Mouse (Mus musculus) CH12.LX (cell line): ENCODE measurements at regions not wholly inside any gene's neighbourhood (a gene's known extent, or its start where the extent isn't known, plus 50 kb on each side); places are given as distances from the start of the nearest gene placed in this dataset.
A peak's percentile ranks its signal among the peaks of the same experiment; 100 is the strongest.

Source experiments
- DNase-seq: peaks from one replicate; pipeline ENCODE4 v3.0.0-alpha.2; 2013; ENCODE audit errors: extremely low read depth
- H3K27ac ChIP-seq: 2 replicates; pipeline ENCODE4 v1.5.1; 2012; ENCODE audit warnings: low read depth, mild to moderate bottlenecking, control low read depth, moderate library complexity; ENCODE audit not compliant: insufficient read depth
- H3K27me3 ChIP-seq: replicated peaks from 2 replicates; pipeline ENCODE3; 2012; ENCODE audit warnings: inconsistent platforms
- H3K36me3 ChIP-seq, 2 experiments: replicated peaks in 1 of 2; 2 replicates each; pipeline versions ENCODE3 to v1.6.1; 2012; ENCODE audit warnings: inconsistent platforms in 1 of 2, low read length in 1 of 2, mild to moderate bottlenecking in 1 of 2, mixed read lengths in 1 of 2, moderate library complexity in 1 of 2; ENCODE audit not compliant: control insufficient read depth in 1 of 2, insufficient read depth in 1 of 2
- H3K4me1 ChIP-seq, 2 experiments: 2 replicates each; pipeline ENCODE4 v1.6.1; 2012; ENCODE audit warnings: inconsistent platforms in 1 of 2, moderate library complexity in 1 of 2; ENCODE audit not compliant: insufficient read depth in 2 of 2, control insufficient read depth in 1 of 2
- H3K4me2 ChIP-seq: 2 replicates; pipeline ENCODE4 v1.6.1; 2012; ENCODE audit warnings: low read depth, mild to moderate bottlenecking, control low read depth; ENCODE audit not compliant: poor library complexity, insufficient read depth, severe bottlenecking
- H3K4me3 ChIP-seq, 3 experiments: fragments of 150-350 bp in 1 of 3; sonication (generic) in 1 of 3; replicated peaks in 1 of 3; 2 replicates each; pipeline versions ENCODE3 to v1.5.1; 2011 to 2012; ENCODE audit warnings: low read depth in 2 of 3, low read length in 2 of 3, mild to moderate bottlenecking in 2 of 3, moderate library complexity in 2 of 3, control low read depth in 1 of 3, improper control_type of control experiment in 1 of 3, inconsistent platforms in 1 of 3, mixed read lengths in 1 of 3; ENCODE audit not compliant: poor library complexity in 1 of 3
- H3K79me2 ChIP-seq: replicated peaks from 2 replicates; pipeline ENCODE4 v1.6.1; 2012; ENCODE audit warnings: mild to moderate bottlenecking, moderate library complexity; ENCODE audit not compliant: control insufficient read depth, poor library complexity, insufficient read depth, severe bottlenecking; ENCODE audit errors: extremely low read depth
- H3K9ac ChIP-seq: 2 replicates; pipeline ENCODE4 v1.6.1; 2012; ENCODE audit warnings: low read depth, mild to moderate bottlenecking, control low read depth, moderate library complexity; ENCODE audit not compliant: insufficient read depth
- H3K9me3 ChIP-seq: replicated peaks from 2 replicates; pipeline ENCODE3; 2012; ENCODE audit warnings: low read length, inconsistent platforms, mixed read lengths
- CTCF ChIP-seq, 2 experiments: IDR thresholded peaks in 1 of 2; conservative IDR thresholded peaks in 1 of 2; 2 replicates each; pipeline ENCODE4 v1.5.1; 2011 to 2012; ENCODE audit warnings: low read depth in 2 of 2, low read length in 2 of 2, improper control_type of control experiment in 1 of 2, inconsistent platforms in 1 of 2, mild to moderate bottlenecking in 1 of 2, moderate library complexity in 1 of 2
- EP300 ChIP-seq: IDR thresholded peaks from 2 replicates; pipeline ENCODE4 v1.6.1; 2011; ENCODE audit warnings: low read length, improper control_type of control experiment
- ETS1 ChIP-seq: conservative IDR thresholded peaks from 2 replicates; pipeline ENCODE4 v1.6.1; 2012; ENCODE audit warnings: low read depth, mild to moderate bottlenecking, inconsistent platforms, low read length, improper control_type of control experiment, moderate library complexity
- IRF4 ChIP-seq: IDR thresholded peaks from 2 replicates; pipeline ENCODE4 v1.6.1; 2014; ENCODE audit warnings: low read depth, mild to moderate bottlenecking, inconsistent platforms, low read length, improper control_type of control experiment
- KAT2A ChIP-seq: IDR thresholded peaks from 2 replicates; pipeline ENCODE4 v1.6.1; 2012; ENCODE audit warnings: low read length, improper control_type of control experiment, inconsistent platforms; ENCODE audit not compliant: insufficient replicate concordance
- MAX ChIP-seq: IDR thresholded peaks from 2 replicates; pipeline ENCODE4 v1.6.1; 2011; ENCODE audit warnings: low read length, improper control_type of control experiment
- MYC ChIP-seq: IDR thresholded peaks from 2 replicates; pipeline ENCODE4 v1.6.1; 2011; ENCODE audit warnings: low read depth, mild to moderate bottlenecking, improper control_type of control experiment, low read length
- NELFE ChIP-seq: IDR thresholded peaks from 2 replicates; pipeline ENCODE4 v1.6.1; 2011; ENCODE audit warnings: low read depth, low read length, improper control_type of control experiment
- NRF1 ChIP-seq: IDR thresholded peaks from 2 replicates; pipeline ENCODE4 v1.6.1; 2014; ENCODE audit warnings: low read depth, mild to moderate bottlenecking, inconsistent platforms, low read length, improper control_type of control experiment, moderate library complexity
- RCOR1 ChIP-seq: conservative IDR thresholded peaks from 2 replicates; pipeline ENCODE4 v1.6.1; 2012; ENCODE audit warnings: low read depth, mild to moderate bottlenecking, inconsistent platforms, low read length, improper control_type of control experiment
- SIN3A ChIP-seq: IDR thresholded peaks from 2 replicates; pipeline ENCODE4 v1.6.1; 2012; ENCODE audit warnings: low read length, improper control_type of control experiment, inconsistent platforms
- SMC3 ChIP-seq: IDR thresholded peaks from 2 replicates; pipeline ENCODE4 v1.6.1; 2011; ENCODE audit warnings: low read depth, low read length, improper control_type of control experiment
- TBP ChIP-seq: conservative IDR thresholded peaks from 2 replicates; pipeline ENCODE4 v1.6.1; 2011; ENCODE audit warnings: low read depth, low read length, improper control_type of control experiment
- TCF12 ChIP-seq: IDR thresholded peaks from 2 replicates; pipeline ENCODE4 v1.6.1; 2014; ENCODE audit warnings: low read depth, mild to moderate bottlenecking, inconsistent platforms, low read length, improper control_type of control experiment
- USF2 ChIP-seq: conservative IDR thresholded peaks from 2 replicates; pipeline ENCODE4 v1.6.1; 2011; ENCODE audit warnings: low read depth, low read length, improper control_type of control experiment
- ZC3H11A ChIP-seq: IDR thresholded peaks from 2 replicates; pipeline ENCODE4 v1.6.1; 2012; ENCODE audit warnings: low read depth, mild to moderate bottlenecking, inconsistent platforms, low read length, improper control_type of control experiment
- ZNF384 ChIP-seq: IDR thresholded peaks from 2 replicates; pipeline ENCODE4 v1.6.1; 2012; ENCODE audit warnings: low read depth, low read length, improper control_type of control experiment, inconsistent platforms
- dilution Hi-C: fragments of 300-500 bp; cut with MboI; formaldehyde crosslinking; loops from 2 replicates; pipeline ENCODE4 v1.14.3; 2020; ENCODE audit warnings: low sequenced_read_pairs; ENCODE audit not compliant: extremely low pct_unique_long_range_greater_than_20kb, extremely low pct_ligation_motif_present
- in situ Hi-C: fragments of 300-500 bp; cut with MboI; formaldehyde crosslinking; loops from 3 replicates; pipeline ENCODE4 v1.14.3; 2019; ENCODE audit warnings: low sequenced_read_pairs, low pct_ligation_motif_present, low pct_unique_long_range_greater_than_20kb, mixed read lengths

GRCm38 (mm10) chr4:106163220-106163619 lies 152.8 kb upstream of the Usp24 start:
- H3K27ac ChIP-seq = no peak overlapping the region
- H3K4me3 ChIP-seq = no peak overlapping the region
- no peaks in the 10 kb centered on the region for H3K36me3 ChIP-seq
- H3K4me2 ChIP-seq = no peak overlapping the region
- peaks cover 4% of the 10 kb centered on the region for H3K9me3 ChIP-seq
- H3K27me3 ChIP-seq = peaks cover 3% of the 10 kb centered on the region
- in situ Hi-C loops (no loop called here), dilution Hi-C loops (no loop called here)
- TF ChIP-seq IRF4 (no peak), USF2 (no peak), SMC3 (no peak), TBP (no peak), NELFE (no peak), ZNF384 (no peak), MAX (no peak), MYC (no peak), ZC3H11A (no peak), NRF1 (no peak), CTCF (conservative IDR thresholded peaks at IDR 0.05 in 1 of 2, IDR thresholded peaks at IDR 0.05 in 1 of 2; ENCODE audit: low read depth in 2 of 2, low read length in 2 of 2) (no peak), KAT2A (no peak)
- no peak overlapping the region for H3K9ac ChIP-seq
- no peaks in the 10 kb centered on the region for H3K79me2 ChIP-seq
- peaks cover 0 to 7% of the 10 kb centered on the region in 2 experiments; a peak in 2 of 4 replicates for H3K4me1 ChIP-seq
- no peak for DNase-seq

GRCm38 (mm10) chr4:106167716-106168115 lies 148.3 kb upstream of the Usp24 start:
- peaks cover 4% of the 10 kb centered on the region for H3K9me3 ChIP-seq
- TF ChIP-seq EP300 = no peak
- no peak for DNase-seq

GRCm38 (mm10) chr4:106168741-106169140 lies 147.3 kb upstream of the Usp24 start:
- Histone ChIP-seq H3K27ac (no peak overlapping the region), H3K4me3 (no peak overlapping the region), H3K4me1 (peaks cover 0 to 24% of the 10 kb centered on the region in 2 experiments; a peak in 2 of 4 replicates), H3K27me3 (no peaks in the 10 kb centered on the region), H3K4me2 (peak overlapping the region; percentile 15; the same call in 1 of the 2 replicates), H3K36me3 (no peaks in the 10 kb centered on the region), H3K79me2 (no peaks in the 10 kb centered on the region), H3K9me3 (peaks cover 4% of the 10 kb centered on the region), H3K9ac (no peak overlapping the region)
- dilution Hi-C loops = no loop called here
- TF ChIP-seq TCF12 = no peak
- TF ChIP-seq EP300 = peak; percentile 59
- TF ChIP-seq ETS1 = no peak
- TF ChIP-seq ZNF384 = no peak
- TF ChIP-seq SIN3A = peak; percentile 49; the same call in 1 of the 2 replicates
- 0 out of 2 replicates have a peak, but pooled peaks have one; percentile 17 for TF ChIP-seq MYC
- no peak for TF ChIP-seq RCOR1
- TF ChIP-seq SMC3 = no peak
- in situ Hi-C loops = no loop called here
- peak; percentile 46 for DNase-seq

More at GRCm38 (mm10) chr4:106167716-106168115, 148.3 kb upstream of the Usp24 start:
- no peaks in the 10 kb centered on the region for H3K27me3 ChIP-seq
- dilution Hi-C loops = no loop called here
- H3K79me2 ChIP-seq = no peaks in the 10 kb centered on the region
- in situ Hi-C loops = no loop called here
- peaks cover 0 to 24% of the 10 kb centered on the region in 2 experiments; a peak in 2 of 4 replicates for H3K4me1 ChIP-seq
- H3K36me3 ChIP-seq = no peaks in the 10 kb centered on the region
- H3K4me2 ChIP-seq = no peak overlapping the region
- H3K27ac ChIP-seq = no peak overlapping the region
- H3K4me3 ChIP-seq = no peak overlapping the region
- no peak overlapping the region for H3K9ac ChIP-seq
